Comparison of ENCODE assay signal across 24 mouse cellular contexts in genomic region chr15:95702206-95702605, GRCm38 (mm10). TPM values are rescaled to one million over a fixed set of nuclear protein-coding genes. Genes with fewer than 3 reads are reported as not detected.
A peak's percentile ranks its signal among the peaks of the same experiment; 100 is the strongest.
DNase-seq lines count a peak whose midpoint lies in the region; ATAC-seq and TF ChIP-seq lines count a peak whose summit lies in the region.
"Had no signal": no experiment of that assay in that cellular context is flagged by ENCODE, and none has a peak within 500 bp of the region (broad histone marks: within the 10 kb centered on the region; RNA-seq: fewer than 3 reads in every experiment).

No protein-coding gene starts in this region.

- H3K4me1 ChIP-seq in forebrain, embryonic 11.5 days (replicated peaks; ENCODE audit: control insufficient read depth, insufficient read depth, low read length): peaks cover 2% of the 10 kb centered on the region; the same call in 1 of the 2 replicates
- no peaks in the 10 kb centered on the region for H3K4me1 ChIP-seq in forebrain, postnatal 0 days (ENCODE audit: insufficient read depth)
- peaks cover 10% of the 10 kb centered on the region; the same call in 1 of the 2 replicates for H3K4me1 ChIP-seq in neural tube, embryonic 12.5 days
- H3K4me1 ChIP-seq in midbrain, embryonic 13.5 days (replicated peaks): peaks cover 19% of the 10 kb centered on the region
- H3K4me1 ChIP-seq: embryonic facial prominence, embryonic 13.5 days; liver, embryonic 12.5 days had no signal

- no peak for TF ChIP-seq CTCF in forebrain, postnatal 0 days (IDR thresholded peaks at IDR 0.05; ENCODE audit: low read depth)

- H3K9ac ChIP-seq in forebrain, embryonic 11.5 days (ENCODE audit: low read length): no peak overlapping the region
- H3K9ac ChIP-seq in forebrain, postnatal 0 days: no peak overlapping the region
- no peak overlapping the region for H3K9ac ChIP-seq in neural tube, embryonic 12.5 days
- H3K9ac ChIP-seq in midbrain, embryonic 13.5 days (replicated peaks): 0 out of 2 replicates have a peak overlapping the region, but pooled peaks have one; percentile 33
- H3K9ac ChIP-seq: embryonic facial prominence, embryonic 13.5 days; hindbrain, embryonic 15.5 days; liver, embryonic 12.5 days; lung, embryonic 14.5 days had no signal

- H3K36me3 ChIP-seq in forebrain, embryonic 11.5 days (ENCODE audit: control insufficient read depth, insufficient read depth, low read length): no peaks in the 10 kb centered on the region
- H3K36me3 ChIP-seq in forebrain, postnatal 0 days (ENCODE audit: insufficient read depth): no peaks in the 10 kb centered on the region
- H3K36me3 ChIP-seq in neural tube, embryonic 12.5 days: no peaks in the 10 kb centered on the region
- no peaks in the 10 kb centered on the region for H3K36me3 ChIP-seq in midbrain, embryonic 13.5 days
- H3K36me3 ChIP-seq: embryonic facial prominence, embryonic 13.5 days; hindbrain, embryonic 15.5 days; liver, embryonic 12.5 days had no signal

- H3K27me3 ChIP-seq in forebrain, embryonic 11.5 days (ENCODE audit: control insufficient read depth, insufficient read depth, low read length): peaks cover 24% of the 10 kb centered on the region
- H3K27me3 ChIP-seq in forebrain, postnatal 0 days (ENCODE audit: insufficient read depth, low read length): no peaks in the 10 kb centered on the region
- H3K27me3 ChIP-seq in neural tube, embryonic 12.5 days (replicated peaks): peaks cover 53% of the 10 kb centered on the region
- H3K27me3 ChIP-seq in midbrain, embryonic 13.5 days: peaks cover 54% of the 10 kb centered on the region
- H3K27me3 ChIP-seq: CH12.LX; embryonic facial prominence, embryonic 13.5 days; liver, embryonic 12.5 days had no signal

- H3K4me2 ChIP-seq in forebrain, embryonic 11.5 days (ENCODE audit: low read depth, low read length, severe bottlenecking): no peak overlapping the region
- H3K4me2 ChIP-seq in forebrain, postnatal 0 days (ENCODE audit: low read depth): no peak overlapping the region
- no peak overlapping the region; the same call in 1 of the 2 replicates for H3K4me2 ChIP-seq in neural tube, embryonic 12.5 days (replicated peaks)
- H3K4me2 ChIP-seq in midbrain, embryonic 13.5 days (replicated peaks): 0 out of 2 replicates have a peak overlapping the region, but pooled peaks have one; percentile 11
- H3K4me2 ChIP-seq: embryonic facial prominence, embryonic 13.5 days; hindbrain, embryonic 15.5 days; liver, embryonic 12.5 days; lung, embryonic 14.5 days had no signal

- peak; percentile 86 for ATAC-seq in forebrain, embryonic 11.5 days (replicated peaks; ENCODE audit: low FRiP score)
- ATAC-seq in forebrain, postnatal 0 days: no peak
- ATAC-seq in neural tube, embryonic 12.5 days (ENCODE audit: low FRiP score, low read depth): peak; percentile 29
- ATAC-seq in midbrain, embryonic 13.5 days: peak; percentile 72; the same call in 1 of the 2 replicates
- ATAC-seq: liver, embryonic 12.5 days had no signal

- no peaks in the 10 kb centered on the region for H3K9me3 ChIP-seq in forebrain, embryonic 11.5 days (ENCODE audit: control insufficient read depth, low read length)
- H3K9me3 ChIP-seq in forebrain, postnatal 0 days (ENCODE audit: low read length): no peaks in the 10 kb centered on the region
- H3K9me3 ChIP-seq in neural tube, embryonic 12.5 days: no peaks in the 10 kb centered on the region
- no peaks in the 10 kb centered on the region for H3K9me3 ChIP-seq in midbrain, embryonic 13.5 days
- H3K9me3 ChIP-seq: embryonic facial prominence, embryonic 13.5 days; hindbrain, embryonic 15.5 days; liver, embryonic 12.5 days had no signal

- H3K27ac ChIP-seq in forebrain, embryonic 11.5 days (ENCODE audit: low read depth, low read length): no peak overlapping the region
- H3K27ac ChIP-seq in forebrain, postnatal 0 days (ENCODE audit: low read depth, low read length): no peak overlapping the region
- no peak overlapping the region for H3K27ac ChIP-seq in neural tube, embryonic 12.5 days
- H3K27ac ChIP-seq in midbrain, embryonic 13.5 days: peak overlapping the region; percentile 44
- H3K27ac ChIP-seq: embryonic facial prominence, embryonic 13.5 days; hindbrain, embryonic 15.5 days; liver, embryonic 12.5 days; macrophage; stomach, postnatal 0 days had no signal

- 16% methylated on average over 9 of the region's 9 CpGs for WGBS in forebrain, embryonic 11.5 days
- 13% methylated on average over 9 of the region's 9 CpGs for WGBS in forebrain, postnatal 0 days
- WGBS in neural tube, embryonic 12.5 days: 16% methylated on average over 9 of the region's 9 CpGs
- 8% methylated on average over 9 of the region's 9 CpGs for WGBS in midbrain, embryonic 13.5 days

- H3K4me3 ChIP-seq in forebrain, embryonic 11.5 days (ENCODE audit: low read depth, low read length): no peak overlapping the region
- no peak overlapping the region for H3K4me3 ChIP-seq in forebrain, postnatal 0 days (ENCODE audit: low read depth, low read length)
- no peak overlapping the region for H3K4me3 ChIP-seq in neural tube, embryonic 12.5 days
- H3K4me3 ChIP-seq in midbrain, embryonic 13.5 days (replicated peaks): no peak overlapping the region
- H3K4me3 ChIP-seq: embryonic facial prominence, embryonic 13.5 days; hindbrain, embryonic 15.5 days; liver, embryonic 12.5 days; myocyte had no signal

- no peak for DNase-seq in forebrain, embryonic 11.5 days (ENCODE audit: low spot score)
- DNase-seq in forebrain, postnatal 0 days: no peak
- DNase-seq in neural tube, embryonic 10.5 days (ENCODE audit: extremely low spot score, low spot score): no peak
- DNase-seq in gastrocnemius, adult 8-10 months (ENCODE audit: low spot score in 2 of 2): no peak
- DNase-seq in frontal cortex, postnatal 10 days (ENCODE audit: low spot score in 2 of 2): no peak
- DNase-seq: cerebellum, adult 11 months; cerebellum, postnatal 14 days; gastrocnemius, postnatal 14 days; kidney, adult 2 months; kidney, postnatal 36 days; layer of hippocampus, adult 9-11 months; lung, embryonic 14.5 days; thymus, postnatal 36 days had no signal

RNA-seq across cellular contexts. Expression of gene Dbx2, which starts 46.4 kb away (rescaled TPM):
- 0.44 and 1.3 TPM in 2 replicates for polyA plus RNA-seq in forebrain, embryonic 11.5 days (2014; fragmentation: Nextera tagmentation; extraction: Ambion mirVana)
- 2.8 and 6.9 TPM in 2 replicates for total RNA-seq in forebrain, postnatal 0 days (2014; rRNA removed)
- polyA plus RNA-seq in forebrain, postnatal 0 days (2015; fragmentation: Nextera tagmentation; extraction: Ambion mirVana): 6.7 and 9.6 TPM in 2 replicates
- polyA plus RNA-seq in neural tube, embryonic 12.5 days (2016; fragmentation: Nextera tagmentation; extraction: Ambion mirVana): 5.7 and 8.5 TPM in 2 replicates
- 0.49 and 1.5 TPM in 2 replicates for polyA plus RNA-seq in midbrain, embryonic 13.5 days (2015; fragmentation: Nextera tagmentation; extraction: Ambion mirVana)
- total RNA-seq in gastrocnemius, adult 8-10 months (2022): not detected
- total RNA-seq: adrenal gland, adult 18-20 months; gastrocnemius, postnatal 14 days; heart, adult 8-10 months had no signal
- polyA plus RNA-seq: kidney, adult 2 months; liver, embryonic 12.5 days; lung, embryonic 14.5 days; macrophage; myocyte; stomach, postnatal 0 days had no signal
